Mouse (Mus musculus): ENCODE results near the gene Tmem100. TPM values are rescaled to one million over a fixed set of nuclear protein-coding genes. Genes with fewer than 3 reads are reported as not detected.

Gene Tmem100
- polyA plus RNA-seq, 2 experiments, result 0.13 to 0.24 TPM

GRCm38 (mm10) chr11:90052785-90053184 is 22.6 kb downstream of the Tmem100 start:
- ATAC-seq (ENCODE audit: insufficient read depth), result no peak
- Histone ChIP-seq H3K36me3 (replicated peaks; ENCODE audit: control insufficient read depth, insufficient read depth, low read depth) (no peaks in the 10 kb centered on the region), H3K9me3 (ENCODE audit: control insufficient read depth, low read length) (no peaks in the 10 kb centered on the region), H3K9ac (replicated peaks) (no peak overlapping the region), H3K4me2 (ENCODE audit: low read depth) (no peak overlapping the region), H3K27me3 (ENCODE audit: control insufficient read depth, insufficient read depth, low read length) (no peaks in the 10 kb centered on the region), H3K4me1 (replicated peaks; ENCODE audit: control insufficient read depth in 2 of 2, insufficient read depth in 2 of 2, low read length in 1 of 2) (no peaks in the 10 kb centered on the region), H3K4me3 (ENCODE audit: insufficient read depth in 1 of 2, low read depth in 2 of 2, low read length in 2 of 2) (no peak overlapping the region), H3K27ac (no peak overlapping the region)
- DNase-seq (ENCODE audit: low read depth in 3 of 3, low spot score in 3 of 3), result no peak
- WGBS (ENCODE audit: insufficient replicate concordance), result 64% methylated on average over 7 of the region's 7 CpGs
- TF ChIP-seq EP300 (IDR thresholded peaks at IDR 0.05; ENCODE audit: low read depth) (no peak), CTCF (IDR thresholded peaks at IDR 0.05; ENCODE audit: low read depth) (no peak)

GRCm38 (mm10) chr11:90053820-90054219 is 23.7 kb downstream of the Tmem100 start:
- no peak overlapping the region for H3K27ac ChIP-seq

DNA sequence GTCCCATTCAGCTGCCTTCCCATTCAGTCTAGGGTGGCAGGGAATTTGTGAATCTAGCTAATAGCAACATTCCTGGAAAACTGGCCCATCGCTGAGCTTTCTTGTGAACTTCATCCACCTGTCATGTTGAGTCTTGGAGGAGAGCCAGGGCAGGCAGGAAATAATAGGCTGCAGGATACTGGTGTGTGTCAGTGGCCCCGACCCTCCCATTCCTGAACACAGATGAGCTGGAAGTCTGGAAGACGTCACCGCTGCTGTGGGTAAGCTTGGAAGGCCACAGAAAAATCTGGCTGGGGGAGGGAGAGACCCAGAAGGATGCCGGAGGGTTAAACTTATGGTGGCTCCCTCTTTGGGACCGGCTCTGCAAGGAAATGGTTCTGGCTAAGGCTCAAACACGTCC is 24.3 kb downstream of the Tmem100 start:
- WGBS (ENCODE audit: insufficient replicate concordance), result 52% methylated on average over 7 of the region's 7 CpGs
- Histone ChIP-seq H3K27me3 (ENCODE audit: control insufficient read depth, insufficient read depth, low read length) (no peaks in the 10 kb centered on the region), H3K36me3 (replicated peaks; ENCODE audit: control insufficient read depth, insufficient read depth, low read depth) (no peaks in the 10 kb centered on the region), H3K9ac (replicated peaks) (no peak overlapping the region), H3K4me1 (replicated peaks; ENCODE audit: control insufficient read depth in 2 of 2, insufficient read depth in 2 of 2, low read length in 1 of 2) (no peaks in the 10 kb centered on the region), H3K4me2 (ENCODE audit: low read depth) (no peak overlapping the region), H3K4me3 (ENCODE audit: insufficient read depth in 1 of 2, low read depth in 2 of 2, low read length in 2 of 2) (no peak overlapping the region), H3K9me3 (ENCODE audit: control insufficient read depth, low read length) (no peaks in the 10 kb centered on the region; the same call in 1 of the 2 replicates), H3K27ac (no peak overlapping the region)
- ATAC-seq (ENCODE audit: insufficient read depth), result no peak
- TF ChIP-seq CTCF (IDR thresholded peaks at IDR 0.05; ENCODE audit: low read depth) (no peak), EP300 (IDR thresholded peaks at IDR 0.05; ENCODE audit: low read depth) (no peak)
- DNase-seq (ENCODE audit: low read depth in 3 of 3, low spot score in 3 of 3), result no peak

More at GRCm38 (mm10) chr11:90053820-90054219, 23.7 kb downstream of the Tmem100 start:
- ATAC-seq (ENCODE audit: insufficient read depth) (no peak), DNase-seq (ENCODE audit: low read depth in 3 of 3, low spot score in 3 of 3) (no peak)
- Histone ChIP-seq H3K27me3 (ENCODE audit: control insufficient read depth, insufficient read depth, low read length) (no peaks in the 10 kb centered on the region), H3K4me3 (ENCODE audit: insufficient read depth in 1 of 2, low read depth in 2 of 2, low read length in 2 of 2) (no peak overlapping the region), H3K4me2 (ENCODE audit: low read depth) (no peak overlapping the region), H3K4me1 (replicated peaks; ENCODE audit: control insufficient read depth in 2 of 2, insufficient read depth in 2 of 2, low read length in 1 of 2) (no peaks in the 10 kb centered on the region), H3K36me3 (replicated peaks; ENCODE audit: control insufficient read depth, insufficient read depth, low read depth) (no peaks in the 10 kb centered on the region), H3K9ac (replicated peaks) (no peak overlapping the region), H3K9me3 (ENCODE audit: control insufficient read depth, low read length) (no peaks in the 10 kb centered on the region)
- TF ChIP-seq CTCF (IDR thresholded peaks at IDR 0.05; ENCODE audit: low read depth), result no peak
- TF ChIP-seq EP300 (IDR thresholded peaks at IDR 0.05; ENCODE audit: low read depth), result no peak
- WGBS (ENCODE audit: insufficient replicate concordance), result 54% methylated on average over 4 of the region's 4 CpGs

- H3K4me3 ChIP-seq (ENCODE audit: insufficient read depth in 1 of 2, low read depth in 2 of 2, low read length in 2 of 2), result no peak overlapping the region
- H3K9ac ChIP-seq (replicated peaks), result no peak overlapping the region
- no peaks in the 10 kb centered on the region for H3K4me1 ChIP-seq (replicated peaks; ENCODE audit: control insufficient read depth in 2 of 2, insufficient read depth in 2 of 2, low read length in 1 of 2)
- no peaks in the 10 kb centered on the region for H3K36me3 ChIP-seq (replicated peaks; ENCODE audit: control insufficient read depth, insufficient read depth, low read depth)
- H3K4me2 ChIP-seq (ENCODE audit: low read depth), result no peak overlapping the region
- WGBS (ENCODE audit: insufficient replicate concordance), result 50% methylated on average over 2 of the region's 2 CpGs
- no peak for ATAC-seq (ENCODE audit: insufficient read depth)
- H3K27me3 ChIP-seq (ENCODE audit: control insufficient read depth, insufficient read depth, low read length), result no peaks in the 10 kb centered on the region
- H3K27ac ChIP-seq, result no peak overlapping the region
- no peaks in the 10 kb centered on the region; the same call in 1 of the 2 replicates for H3K9me3 ChIP-seq (ENCODE audit: control insufficient read depth, low read length)
- no peak for DNase-seq (ENCODE audit: low read depth in 3 of 3, low spot score in 3 of 3)
- TF ChIP-seq CTCF (IDR thresholded peaks at IDR 0.05; ENCODE audit: low read depth) (no peak), EP300 (IDR thresholded peaks at IDR 0.05; ENCODE audit: low read depth) (no peak)
Observed at GRCm38 (mm10) chr11:90057070-90057469, 26.9 kb downstream of the Tmem100 start.

- Histone ChIP-seq H3K27me3 (ENCODE audit: control insufficient read depth, insufficient read depth, low read length) (no peaks in the 10 kb centered on the region), H3K4me2 (ENCODE audit: low read depth) (no peak overlapping the region), H3K36me3 (replicated peaks; ENCODE audit: control insufficient read depth, insufficient read depth, low read depth) (no peaks in the 10 kb centered on the region), H3K9me3 (ENCODE audit: control insufficient read depth, low read length) (no peaks in the 10 kb centered on the region; the same call in 1 of the 2 replicates), H3K4me3 (ENCODE audit: insufficient read depth in 1 of 2, low read depth in 2 of 2, low read length in 2 of 2) (no peak overlapping the region), H3K4me1 (replicated peaks; ENCODE audit: control insufficient read depth in 2 of 2, insufficient read depth in 2 of 2, low read length in 1 of 2) (no peaks in the 10 kb centered on the region), H3K9ac (replicated peaks) (no peak overlapping the region), H3K27ac (no peak overlapping the region)
- DNase-seq (ENCODE audit: low read depth in 3 of 3, low spot score in 3 of 3), result no peak
- TF ChIP-seq CTCF (IDR thresholded peaks at IDR 0.05; ENCODE audit: low read depth) (no peak), EP300 (IDR thresholded peaks at IDR 0.05; ENCODE audit: low read depth) (no peak)
- ATAC-seq (ENCODE audit: insufficient read depth), result no peak
Observed at GRCm38 (mm10) chr11:90059241-90059640, 29.1 kb downstream of the Tmem100 start.
